Mouse (Mus musculus): ENCODE measurements around the gene Enkur. TPM values are rescaled to one million over a fixed set of nuclear protein-coding genes. Genes with fewer than 3 reads are reported as not detected.

Gene Enkur
- polyA plus RNA-seq (2021; fragmentation: Nextera tagmentation) = 3.8 and 4.9 TPM in 2 replicates
- long read RNA-seq, experiment 1, partial matches to known transcripts = 0 of 3 reads
- long read RNA-seq, experiment 1, other reads (novel, unspliced or antisense) = 0 of 3 reads
- long read RNA-seq, experiment 2, partial matches to known transcripts = 0 of 4 reads
- long read RNA-seq, experiment 2, other reads (novel, unspliced or antisense) = 0 of 4 reads

GRCm38 (mm10) chr2:21204912-21205830 is at the start of gene Enkur, which contains the start of gene Thnsl1:
TSS of gene Enkur (minus strand) at chr2:21205365.
TSS of gene Thnsl1 (plus strand) at chr2:21205724.

Other genes with a start within 250 kb of the Enkur start
- 14.3 and 15.0 TPM in 2 replicates for gene Arhgap21, start 236.5 kb downstream of the Enkur start, polyA plus RNA-seq (2021; fragmentation: Nextera tagmentation)
- 21.6 and 22.2 TPM in 2 replicates for gene Thnsl1, start 359 bp upstream of the Enkur start, polyA plus RNA-seq (2021; fragmentation: Nextera tagmentation)
- 12.7 and 13.2 TPM in 2 replicates for gene Gpr158, start 162.2 kb upstream of the Enkur start, polyA plus RNA-seq (2021; fragmentation: Nextera tagmentation)

Data from layer of hippocampus, adult 6 months (tissue).